Mouse (Mus musculus) adrenal gland, adult 8-10 months (tissue): Measurements from ENCODE around the gene Slc13a2. TPM values are rescaled to one million over a fixed set of nuclear protein-coding genes. Genes with fewer than 3 reads are reported as not detected.

Source experiments
- DNase-seq: peaks from one replicate; pipeline ENCODE4 v3.0.0; 2022
- total RNA-seq, 4 experiments: library from RNA; stranded (reverse); gene quantifications; 2 replicates each; pipeline ENCODE4 v1.2.4; 2022

Gene Slc13a2
- total RNA-seq, 4 experiments from 2014 or later = not detected

- DNase-seq = no peak
These were observed 35.4 kb downstream of the Slc13a2 start, which contains the start of gene Foxn1 for GRCm38 (mm10) chr11:78386508-78387043. Foxn1 (minus strand) TSS chr11:78386558.

- no peak for DNase-seq
These were observed 36.2 kb downstream of the Slc13a2 start for GRCm38 (mm10) chr11:78385776-78386175.

- DNase-seq = no peak
These were observed 39.3 kb downstream of the Slc13a2 start for GRCm38 (mm10) chr11:78382701-78383100.

- DNase-seq = no peak
These were observed 39.7 kb downstream of the Slc13a2 start for GRCm38 (mm10) chr11:78382286-78382685.

- no peak for DNase-seq
These were observed 41.0 kb downstream of the Slc13a2 start for GRCm38 (mm10) chr11:78380996-78381395.

GRCm38 (mm10) chr11:78380351-78380750 is 41.7 kb downstream of the Slc13a2 start:
- DNase-seq = no peak

GRCm38 (mm10) chr11:78377549-78378159 is 44.4 kb downstream of the Slc13a2 start:
- no peak for DNase-seq

- no peak for DNase-seq
These were observed 47.9 kb downstream of the Slc13a2 start for GRCm38 (mm10) chr11:78374147-78374546.

GRCm38 (mm10) chr11:78372610-78373009 is 49.4 kb downstream of the Slc13a2 start:
- DNase-seq = peak; percentile 85

- peak; percentile 75 for DNase-seq
These were observed 49.9 kb downstream of the Slc13a2 start for GRCm38 (mm10) chr11:78372166-78372565.

- no peak for DNase-seq
These were observed 50.3 kb downstream of the Slc13a2 start for GRCm38 (mm10) chr11:78371711-78372110.

- DNase-seq = no peak
These were observed 51.6 kb downstream of the Slc13a2 start for GRCm38 (mm10) chr11:78370389-78370788.

- no peak for DNase-seq
These were observed 54.4 kb downstream of the Slc13a2 start for GRCm38 (mm10) chr11:78367456-78368225.

- DNase-seq = no peak
These were observed 57.9 kb downstream of the Slc13a2 start for GRCm38 (mm10) chr11:78364103-78364502.

GRCm38 (mm10) chr11:78363309-78364007 is 58.6 kb downstream of the Slc13a2 start:
- DNase-seq = no peak

- no peak for DNase-seq
These were observed 61.3 kb downstream of the Slc13a2 start for GRCm38 (mm10) chr11:78360789-78361131.

- peak; percentile 55 for DNase-seq
These were observed 61.8 kb downstream of the Slc13a2 start for GRCm38 (mm10) chr11:78360125-78360788.

- DNase-seq = no peak
These were observed 63.5 kb downstream of the Slc13a2 start for GRCm38 (mm10) chr11:78358330-78359007.

GRCm38 (mm10) chr11:78355471-78356238 is 66.4 kb downstream of the Slc13a2 start:
- no peak for DNase-seq

GRCm38 (mm10) chr11:78354905-78355304 is 67.1 kb downstream of the Slc13a2 start:
- no peak for DNase-seq

GRCm38 (mm10) chr11:78353081-78353480 is 68.9 kb downstream of the Slc13a2 start:
- DNase-seq = no peak
